Mouse (Mus musculus) neural tube, embryonic 13.5 days (tissue): ENCODE results near the gene Abcc2. TPM values are rescaled to one million over a fixed set of nuclear protein-coding genes. Genes with fewer than 3 reads are reported as not detected.

Source experiments
- ATAC-seq: fragments of 200-750 bp; cut with Nextera tagmentation; 2 replicates; pipeline ENCODE4 v1.8.0; 2017; ENCODE audit warnings: low read depth, mild to moderate bottlenecking, moderate TSS enrichment, moderate library complexity
- H3K27ac ChIP-seq: fragments of 300-500 bp; sonication (generic); replicated peaks from 2 replicates; pipeline ENCODE4 v1.5.1; 2015; ENCODE audit warnings: moderate library complexity, mild to moderate bottlenecking, inconsistent platforms
- H3K27me3 ChIP-seq: fragments of 300-500 bp; sonication (generic); 2 replicates; pipeline ENCODE4 v1.6.1; 2015; ENCODE audit warnings: mild to moderate bottlenecking, inconsistent platforms
- H3K36me3 ChIP-seq: fragments of 300-500 bp; sonication (generic); 2 replicates; pipeline ENCODE4 v1.6.1; 2015; ENCODE audit warnings: mild to moderate bottlenecking, inconsistent platforms
- H3K4me1 ChIP-seq: fragments of 300-500 bp; sonication (generic); replicated peaks from 2 replicates; pipeline ENCODE4 v1.6.1; 2015; ENCODE audit warnings: inconsistent platforms
- H3K4me2 ChIP-seq: fragments of 300-500 bp; sonication (generic); 2 replicates; pipeline ENCODE4 v1.6.1; 2015; ENCODE audit warnings: inconsistent platforms, mild to moderate bottlenecking, moderate library complexity
- H3K4me3 ChIP-seq: fragments of 300-500 bp; sonication (generic); 2 replicates; pipeline ENCODE4 v1.5.1; 2015; ENCODE audit warnings: mild to moderate bottlenecking, inconsistent platforms
- H3K9ac ChIP-seq: fragments of 300-500 bp; sonication (generic); 2 replicates; pipeline ENCODE4 v1.6.1; 2015; ENCODE audit warnings: moderate library complexity, mild to moderate bottlenecking, inconsistent platforms
- H3K9me3 ChIP-seq: fragments of 300-500 bp; sonication (generic); 2 replicates; pipeline ENCODE4 v1.6.1; 2016; ENCODE audit warnings: inconsistent platforms
- WGBS: fragments of 180-500 bp; shearing (Covaris S2); methylation state at CpG from one replicate; pipeline ENCODE4 v1.1.7; 2015; 5-methylcytosine and 5-hydroxymethylcytosine counted together
- polyA plus RNA-seq: library from polyadenylated mRNA; unstranded; fragments of >200 nt; fragmentation: Nextera tagmentation; extraction: Ambion mirVana; gene quantifications from 2 replicates; pipeline ENCODE4 v1.2.1, GENCODE M21; 2015

The Abcc2 gene
- polyA plus RNA-seq, 1 experiment from 2014 or later: 0.17 TPM

DNA sequence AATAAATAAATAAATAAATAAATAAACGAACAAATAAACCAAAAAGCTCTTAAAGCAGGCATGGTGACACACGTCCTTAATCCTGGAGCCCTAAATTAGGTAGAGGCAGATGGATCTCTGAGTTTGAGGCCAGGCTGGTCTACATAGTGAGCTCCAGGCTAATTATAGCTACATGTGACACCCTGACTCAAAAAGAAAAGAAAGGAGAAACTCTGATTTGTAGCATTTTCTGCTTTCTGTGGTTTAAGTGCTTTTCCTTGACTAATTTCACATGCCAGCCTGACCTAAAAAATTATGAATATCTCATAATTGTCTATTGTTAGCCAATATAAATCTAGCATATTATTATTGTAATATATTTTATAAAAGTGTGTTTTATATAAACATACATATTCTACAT, 19.6 kb upstream of the Abcc2 start:
- Histone ChIP-seq H3K27ac (no peak overlapping the region), H3K4me3 (no peak overlapping the region), H3K27me3 (no peaks in the 10 kb centered on the region), H3K9me3 (no peaks in the 10 kb centered on the region; the same call in 1 of the 2 replicates), H3K4me2 (no peak overlapping the region), H3K36me3 (no peaks in the 10 kb centered on the region), H3K9ac (no peak overlapping the region), H3K4me1 (no peaks in the 10 kb centered on the region)
- no peak for ATAC-seq
- WGBS: 86% methylated on average over 2 of the region's 2 CpGs

GRCm38 (mm10) chr19:43766451-43766850, 15.5 kb upstream of the Abcc2 start:
- Histone ChIP-seq H3K9ac (no peak overlapping the region), H3K4me2 (no peak overlapping the region), H3K4me3 (no peak overlapping the region), H3K9me3 (no peaks in the 10 kb centered on the region; the same call in 1 of the 2 replicates), H3K27ac (no peak overlapping the region), H3K27me3 (no peaks in the 10 kb centered on the region), H3K36me3 (0 out of 2 replicates have a peak, but pooled peaks cover 4% of the 10 kb centered on the region), H3K4me1 (no peaks in the 10 kb centered on the region)
- ATAC-seq: no peak
- 87% methylated on average over 5 of the region's 5 CpGs for WGBS

DNA sequence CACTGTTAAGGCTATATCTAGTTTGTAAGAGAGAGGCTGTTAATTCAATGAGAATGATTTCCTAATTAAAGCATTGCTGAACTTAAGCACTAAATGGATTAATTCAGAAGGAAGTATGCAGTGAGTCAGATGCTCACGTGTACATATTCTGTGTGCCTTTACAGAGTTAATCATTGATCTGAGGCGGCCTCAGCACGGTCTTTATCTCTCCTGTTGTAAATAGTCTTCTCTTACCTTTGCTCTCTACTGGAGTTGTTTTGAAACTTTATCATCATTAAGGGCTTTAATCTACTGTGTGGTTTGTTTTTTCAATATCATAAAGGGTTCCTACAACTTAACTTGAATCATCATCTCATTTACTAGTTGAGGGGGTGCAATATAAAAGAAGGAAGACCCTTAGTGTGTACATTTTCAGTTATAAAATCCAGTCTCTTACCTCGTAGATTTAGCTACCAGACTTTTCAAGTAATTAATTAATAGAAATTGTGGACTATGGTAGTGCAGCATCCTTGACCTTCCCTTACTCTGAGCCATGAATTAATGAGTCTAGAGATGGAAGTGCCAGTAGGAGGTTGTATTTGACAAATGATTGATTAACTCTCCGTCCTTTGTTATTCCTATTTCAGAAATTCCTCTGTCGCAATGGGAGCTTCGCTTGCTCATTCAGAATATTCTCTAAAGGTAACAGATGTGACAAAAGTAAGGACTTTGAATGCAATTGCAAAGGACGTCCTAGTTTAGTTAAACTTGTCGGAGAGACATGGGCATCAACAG, 14.3 kb upstream of the Abcc2 start:
- Histone ChIP-seq H3K36me3 (0 out of 2 replicates have a peak, but pooled peaks cover 4% of the 10 kb centered on the region), H3K27ac (no peak overlapping the region)

GRCm38 (mm10) chr19:43769366-43769960, 12.5 kb upstream of the Abcc2 start:
- H3K4me1 ChIP-seq: no peaks in the 10 kb centered on the region
- WGBS: 83% methylated on average over 5 of the region's 5 CpGs
- H3K27ac ChIP-seq: no peak overlapping the region
- H3K9ac ChIP-seq: no peak overlapping the region
- H3K4me2 ChIP-seq: no peak overlapping the region
- 0 out of 2 replicates have a peak, but pooled peaks cover 4% of the 10 kb centered on the region for H3K36me3 ChIP-seq
- ATAC-seq: no peak
- H3K4me3 ChIP-seq: no peak overlapping the region
- H3K27me3 ChIP-seq: no peaks in the 10 kb centered on the region
- no peaks in the 10 kb centered on the region for H3K9me3 ChIP-seq

More for the DNA sequence above, 14.3 kb upstream of the Abcc2 start:
- Histone ChIP-seq H3K27me3 (no peaks in the 10 kb centered on the region), H3K4me1 (no peaks in the 10 kb centered on the region), H3K4me2 (no peak overlapping the region), H3K9ac (no peak overlapping the region), H3K4me3 (no peak overlapping the region), H3K9me3 (no peaks in the 10 kb centered on the region)
- ATAC-seq: no peak
- 65% methylated on average over 9 of the region's 9 CpGs for WGBS

- no peak overlapping the region for H3K4me3 ChIP-seq
- 90% methylated on average over 4 of the region's 4 CpGs for WGBS
- H3K4me1 ChIP-seq: no peaks in the 10 kb centered on the region
- no peak overlapping the region for H3K9ac ChIP-seq
- no peaks in the 10 kb centered on the region for H3K27me3 ChIP-seq
- no peak overlapping the region for H3K27ac ChIP-seq
- H3K9me3 ChIP-seq: no peaks in the 10 kb centered on the region
- H3K36me3 ChIP-seq: 0 out of 2 replicates have a peak, but pooled peaks cover 4% of the 10 kb centered on the region
- no peak for ATAC-seq
- H3K4me2 ChIP-seq: no peak overlapping the region
Observed at GRCm38 (mm10) chr19:43770584-43770983, 11.4 kb upstream of the Abcc2 start.

GRCm38 (mm10) chr19:43771499-43771969, 10.5 kb upstream of the Abcc2 start:
- Histone ChIP-seq H3K27ac (no peak overlapping the region), H3K27me3 (no peaks in the 10 kb centered on the region), H3K9me3 (no peaks in the 10 kb centered on the region), H3K36me3 (0 out of 2 replicates have a peak, but pooled peaks cover 4% of the 10 kb centered on the region), H3K4me1 (no peaks in the 10 kb centered on the region), H3K4me2 (no peak overlapping the region), H3K4me3 (no peak overlapping the region), H3K9ac (no peak overlapping the region)
- 91% methylated on average over 5 of the region's 5 CpGs for WGBS
- ATAC-seq: no peak

DNA sequence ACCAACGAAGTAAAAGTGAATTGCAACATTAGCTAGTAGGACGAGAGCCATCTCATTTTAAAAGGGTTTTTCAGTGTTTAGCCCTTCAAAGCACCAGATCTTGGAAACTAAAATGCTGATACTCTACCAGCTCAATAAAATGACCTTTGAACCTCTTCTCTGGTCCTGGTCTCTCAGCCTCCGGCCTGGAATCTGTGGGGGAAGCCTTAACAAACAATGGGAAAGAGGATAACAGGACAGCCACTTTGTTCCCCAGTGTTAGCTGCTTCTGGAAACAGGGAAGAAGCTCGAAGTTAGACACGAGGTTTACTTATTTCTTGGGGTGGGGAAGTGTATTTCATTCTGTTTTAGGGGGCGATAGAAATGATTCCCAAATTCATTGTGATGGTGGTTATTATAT, 9.7 kb upstream of the Abcc2 start:
- H3K36me3 ChIP-seq: 0 out of 2 replicates have a peak, but pooled peaks cover 4% of the 10 kb centered on the region
- no peaks in the 10 kb centered on the region for H3K4me1 ChIP-seq
- no peaks in the 10 kb centered on the region for H3K27me3 ChIP-seq
- no peaks in the 10 kb centered on the region for H3K9me3 ChIP-seq
- no peak overlapping the region for H3K4me3 ChIP-seq
- no peak for ATAC-seq
- H3K4me2 ChIP-seq: no peak overlapping the region
- no peak overlapping the region for H3K27ac ChIP-seq
- no peak overlapping the region for H3K9ac ChIP-seq
- 70% methylated on average over 6 of the region's 6 CpGs for WGBS

- H3K4me3 ChIP-seq: no peak overlapping the region
- 82% methylated on average over 10 of the region's 10 CpGs for WGBS
- no peaks in the 10 kb centered on the region for H3K9me3 ChIP-seq
- no peaks in the 10 kb centered on the region for H3K27me3 ChIP-seq
- no peaks in the 10 kb centered on the region for H3K4me1 ChIP-seq
- H3K27ac ChIP-seq: no peak overlapping the region
- H3K4me2 ChIP-seq: no peak overlapping the region
- ATAC-seq: no peak
- no peak overlapping the region for H3K9ac ChIP-seq
- H3K36me3 ChIP-seq: no peaks in the 10 kb centered on the region
Observed at GRCm38 (mm10) chr19:43775433-43775832, 6.6 kb upstream of the Abcc2 start.

DNA sequence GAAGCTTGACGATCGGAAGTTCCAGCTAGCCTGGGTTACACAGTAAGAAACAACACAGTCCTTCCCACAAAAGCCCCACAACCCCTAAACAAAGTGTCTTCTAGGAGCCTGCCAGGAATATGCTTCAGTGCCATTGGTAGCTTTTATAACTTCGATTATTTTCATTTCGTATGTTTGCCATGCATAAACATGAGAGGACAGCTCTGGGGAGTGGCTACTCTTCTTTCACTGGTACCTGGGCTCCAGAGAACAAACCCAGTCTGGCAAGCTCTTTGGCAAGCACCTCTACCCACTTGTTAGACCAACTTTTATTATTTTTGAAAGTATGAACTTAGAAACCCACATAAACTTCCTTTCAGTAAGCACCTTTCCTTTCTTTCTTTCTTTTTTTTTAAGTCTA, 5.4 kb upstream of the Abcc2 start:
- H3K4me3 ChIP-seq: no peak overlapping the region
- H3K36me3 ChIP-seq: no peaks in the 10 kb centered on the region
- no peaks in the 10 kb centered on the region for H3K9me3 ChIP-seq
- no peaks in the 10 kb centered on the region for H3K27me3 ChIP-seq
- no peak overlapping the region for H3K4me2 ChIP-seq
- H3K9ac ChIP-seq: no peak overlapping the region
- no peak for ATAC-seq
- WGBS: 83% methylated on average over 4 of the region's 4 CpGs
- H3K27ac ChIP-seq: no peak overlapping the region
- no peaks in the 10 kb centered on the region for H3K4me1 ChIP-seq

- Histone ChIP-seq H3K4me2 (no peak overlapping the region), H3K9me3 (no peaks in the 10 kb centered on the region), H3K27me3 (no peaks in the 10 kb centered on the region), H3K36me3 (no peaks in the 10 kb centered on the region), H3K27ac (no peak overlapping the region), H3K9ac (no peak overlapping the region), H3K4me1 (no peaks in the 10 kb centered on the region), H3K4me3 (no peak overlapping the region)
- ATAC-seq: no peak
- WGBS: 78% methylated on average over 2 of the region's 2 CpGs
Observed at GRCm38 (mm10) chr19:43777308-43777707, 4.7 kb upstream of the Abcc2 start.

- no peaks in the 10 kb centered on the region for H3K9me3 ChIP-seq
- 93% methylated on average over 5 of the region's 5 CpGs for WGBS
- H3K27ac ChIP-seq: no peak overlapping the region
Observed at GRCm38 (mm10) chr19:43780391-43780790, 1.6 kb upstream of the Abcc2 start.

GRCm38 (mm10) chr19:43784761-43785160, 2.8 kb downstream of the Abcc2 start:
- no peaks in the 10 kb centered on the region for H3K27me3 ChIP-seq
- H3K27ac ChIP-seq: no peak overlapping the region
- no peak overlapping the region for H3K9ac ChIP-seq
- no peak overlapping the region for H3K4me3 ChIP-seq
- WGBS: 78% methylated on average over 8 of the region's 8 CpGs
- H3K4me1 ChIP-seq: no peaks in the 10 kb centered on the region
- no peak for ATAC-seq
- no peak overlapping the region for H3K4me2 ChIP-seq
- no peaks in the 10 kb centered on the region for H3K9me3 ChIP-seq
- H3K36me3 ChIP-seq: no peaks in the 10 kb centered on the region

More at GRCm38 (mm10) chr19:43780391-43780790, 1.6 kb upstream of the Abcc2 start:
- Histone ChIP-seq H3K4me2 (no peak overlapping the region), H3K27me3 (no peaks in the 10 kb centered on the region), H3K36me3 (no peaks in the 10 kb centered on the region), H3K4me1 (no peaks in the 10 kb centered on the region), H3K9ac (no peak overlapping the region), H3K4me3 (no peak overlapping the region)
- no peak for ATAC-seq
